Mouse (Mus musculus) midbrain, embryonic 15.5 days (tissue): Measurements from ENCODE around the gene Gpr156. TPM values are rescaled to one million over a fixed set of nuclear protein-coding genes. Genes with fewer than 3 reads are reported as not detected.
"Not testable (repeated sequence)": the region's sequence is repeated elsewhere in the genome, so short reads cannot be mapped to it uniquely, and the experiment has no call there.

Source experiments
- ATAC-seq: fragments of 200-750 bp; cut with Nextera tagmentation; replicated peaks from 2 replicates; pipeline ENCODE4 v1.8.0; 2017; ENCODE audit warnings: moderate TSS enrichment
- H3K27ac ChIP-seq: fragments of 300-500 bp; sonication (generic); 2 replicates; pipeline ENCODE4 v1.5.1; 2015; ENCODE audit warnings: mild to moderate bottlenecking, inconsistent platforms
- H3K27me3 ChIP-seq: fragments of 300-500 bp; sonication (generic); replicated peaks from 2 replicates; pipeline ENCODE4 v1.6.1; 2015; ENCODE audit warnings: inconsistent platforms
- H3K36me3 ChIP-seq: fragments of 300-500 bp; sonication (generic); replicated peaks from 2 replicates; pipeline ENCODE4 v1.6.1; 2015; ENCODE audit warnings: inconsistent platforms
- H3K4me1 ChIP-seq: fragments of 300-500 bp; sonication (generic); 2 replicates; pipeline ENCODE4 v1.6.1; 2015; ENCODE audit warnings: inconsistent platforms
- H3K4me2 ChIP-seq: fragments of 300-500 bp; sonication (generic); 2 replicates; pipeline ENCODE4 v1.6.1; 2015; ENCODE audit warnings: inconsistent platforms, mild to moderate bottlenecking, moderate library complexity
- H3K4me3 ChIP-seq: fragments of 300-500 bp; sonication (generic); 2 replicates; pipeline ENCODE4 v1.5.1; 2015; ENCODE audit warnings: mild to moderate bottlenecking, inconsistent platforms
- H3K9ac ChIP-seq: fragments of 300-500 bp; sonication (generic); 2 replicates; pipeline ENCODE4 v1.6.1; 2015; ENCODE audit warnings: mild to moderate bottlenecking, inconsistent platforms
- H3K9me3 ChIP-seq: fragments of 300-500 bp; sonication (generic); 2 replicates; pipeline ENCODE4 v1.6.1; 2016; ENCODE audit warnings: inconsistent platforms
- WGBS: fragments of 180-500 bp; shearing (Covaris S2); methylation state at CpG from one replicate; pipeline ENCODE4 v1.1.7; 2015; ENCODE audit warnings: mixed read lengths; 5-methylcytosine and 5-hydroxymethylcytosine counted together
- polyA plus RNA-seq: library from polyadenylated mRNA; unstranded; fragments of >200 nt; fragmentation: Nextera tagmentation; extraction: Ambion mirVana; gene quantifications from 2 replicates; pipeline ENCODE4 v1.2.1, GENCODE M21; 2015

The Gpr156 gene
- polyA plus RNA-seq, 1 experiment from 2014 or later: 6.2 TPM

DNA sequence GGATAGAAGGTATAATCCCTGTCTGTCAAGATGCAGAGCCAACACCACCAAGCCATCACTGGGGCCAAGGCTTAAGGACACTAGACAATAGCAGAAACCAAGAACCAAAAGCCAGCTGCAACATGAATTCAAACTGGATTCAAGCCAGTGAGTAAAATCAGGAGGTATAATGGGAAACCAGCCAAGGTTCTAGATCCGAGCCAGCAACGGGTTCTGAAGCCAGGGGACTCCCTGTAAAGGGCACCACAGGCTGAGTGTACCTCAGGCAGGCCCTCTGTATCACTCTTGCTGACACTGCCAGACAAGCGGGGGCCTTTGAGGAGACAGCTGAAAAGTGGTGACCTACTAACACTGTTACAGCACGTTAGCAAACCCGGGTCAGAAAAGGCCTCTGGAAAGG is 55.2 kb downstream of the Gpr156 start:
- Histone ChIP-seq H3K9me3 (no peaks in the 10 kb centered on the region), H3K4me2 (no peak overlapping the region), H3K27me3 (no peaks in the 10 kb centered on the region), H3K27ac (peak overlapping the region; percentile 13; the same call in 1 of the 2 replicates), H3K9ac (no peak overlapping the region), H3K4me3 (no peak overlapping the region), H3K36me3 (no peaks in the 10 kb centered on the region), H3K4me1 (peaks cover 34% of the 10 kb centered on the region)
- ATAC-seq: no peak
- WGBS: 77% methylated on average over 5 of the region's 5 CpGs

DNA sequence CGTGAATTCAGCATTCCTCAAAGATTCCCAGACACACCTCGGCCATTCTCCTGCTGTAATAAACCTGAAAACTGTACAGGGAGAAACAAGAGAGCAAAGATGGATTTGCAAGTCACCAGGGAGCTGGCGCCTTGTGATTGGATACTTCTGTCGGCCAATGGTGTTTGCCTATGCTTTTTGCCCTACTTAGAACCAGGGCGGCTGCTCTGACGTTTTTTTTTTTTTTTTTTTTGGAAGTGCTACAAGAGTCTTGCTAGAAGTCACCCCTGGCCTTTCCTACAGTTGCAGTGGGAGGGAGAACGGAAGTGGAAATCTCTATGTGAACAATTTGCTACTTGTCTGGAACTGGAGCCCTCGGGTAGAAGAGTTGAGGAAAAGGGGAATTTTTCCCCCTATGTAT is 56.1 kb downstream of the Gpr156 start:
- H3K4me1 ChIP-seq: peaks cover 34% of the 10 kb centered on the region
- no peak for ATAC-seq
- H3K9ac ChIP-seq: no peak overlapping the region
- 57% methylated on average over 8 of the region's 8 CpGs for WGBS
- no peaks in the 10 kb centered on the region for H3K27me3 ChIP-seq
- peak overlapping the region; percentile 13; the same call in 1 of the 2 replicates for H3K27ac ChIP-seq
- no peaks in the 10 kb centered on the region for H3K9me3 ChIP-seq
- no peaks in the 10 kb centered on the region for H3K36me3 ChIP-seq
- H3K4me2 ChIP-seq: no peak overlapping the region
- H3K4me3 ChIP-seq: no peak overlapping the region

DNA sequence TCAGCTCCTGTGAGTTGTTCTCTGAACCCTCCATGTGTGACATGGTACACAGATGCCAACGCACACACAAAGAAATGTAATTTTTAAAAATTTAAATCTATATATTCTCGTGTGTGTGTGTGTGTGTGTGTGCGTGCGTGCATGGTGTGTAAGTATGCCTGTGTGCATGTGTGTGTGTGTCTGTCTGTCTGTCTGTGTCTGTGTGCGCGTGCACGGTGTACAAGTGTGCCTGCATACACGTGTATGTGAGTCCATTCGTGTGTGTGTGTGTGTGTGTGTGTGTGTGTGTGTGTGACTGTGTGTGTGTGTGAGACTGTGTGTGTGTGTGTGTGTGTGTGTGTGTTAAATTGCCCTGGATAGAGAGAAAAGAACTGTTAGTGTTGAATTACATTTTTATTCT is 56.9 kb downstream of the Gpr156 start:
- H3K4me2 ChIP-seq, H3K36me3 ChIP-seq, H3K9me3 ChIP-seq, H3K9ac ChIP-seq, H3K4me3 ChIP-seq, H3K27me3 ChIP-seq: not testable (repeated sequence)
- peak overlapping the region; percentile 65 for H3K27ac ChIP-seq
- WGBS: 88% methylated on average over 9 of the region's 9 CpGs
- ATAC-seq: peak; percentile 56
- peaks cover 34% of the 10 kb centered on the region for H3K4me1 ChIP-seq

DNA sequence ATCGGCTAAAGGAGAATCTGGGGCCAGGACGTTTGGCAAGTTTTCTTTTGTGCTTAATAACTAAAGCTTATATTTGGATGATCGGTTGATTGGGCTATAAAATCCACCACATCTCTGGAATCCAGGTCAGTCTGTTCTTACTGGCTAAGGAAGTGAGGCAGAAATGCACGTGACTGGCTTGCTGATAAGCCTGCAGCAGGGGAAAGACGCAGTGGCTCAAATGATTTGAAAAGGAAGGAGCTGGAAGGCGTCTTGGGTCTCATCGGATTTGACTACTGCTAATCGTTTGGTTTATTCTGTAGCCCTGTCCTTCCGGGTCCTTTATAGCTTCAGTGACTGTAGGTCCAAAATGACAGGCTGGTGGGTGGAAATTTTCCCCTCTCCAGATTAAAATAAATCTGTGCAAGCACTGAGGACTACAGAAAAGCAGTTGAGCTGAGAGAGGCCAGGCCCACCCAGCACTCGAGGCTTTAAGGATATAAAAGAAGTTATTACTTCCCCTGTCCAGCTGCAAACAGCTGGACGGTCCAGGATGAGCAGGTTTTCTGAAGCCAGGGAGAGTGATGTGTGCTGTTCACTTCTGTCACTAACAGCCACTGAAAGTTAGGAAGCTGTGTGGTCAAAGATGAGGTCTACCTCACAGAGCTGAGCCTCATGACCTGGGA is 57.7 kb downstream of the Gpr156 start:
- Histone ChIP-seq H3K36me3 (no peaks in the 10 kb centered on the region), H3K4me2 (peak overlapping the region; percentile 1; the same call in 1 of the 2 replicates), H3K4me1 (peaks cover 34% of the 10 kb centered on the region), H3K27me3 (no peaks in the 10 kb centered on the region), H3K27ac (peak overlapping the region; percentile 65), H3K9me3 (no peaks in the 10 kb centered on the region), H3K4me3 (no peak overlapping the region), H3K9ac (0 out of 2 replicates have a peak overlapping the region, but pooled peaks have one; percentile 8)
- ATAC-seq: peak; percentile 78
- WGBS: 40% methylated on average over 11 of the region's 11 CpGs

DNA sequence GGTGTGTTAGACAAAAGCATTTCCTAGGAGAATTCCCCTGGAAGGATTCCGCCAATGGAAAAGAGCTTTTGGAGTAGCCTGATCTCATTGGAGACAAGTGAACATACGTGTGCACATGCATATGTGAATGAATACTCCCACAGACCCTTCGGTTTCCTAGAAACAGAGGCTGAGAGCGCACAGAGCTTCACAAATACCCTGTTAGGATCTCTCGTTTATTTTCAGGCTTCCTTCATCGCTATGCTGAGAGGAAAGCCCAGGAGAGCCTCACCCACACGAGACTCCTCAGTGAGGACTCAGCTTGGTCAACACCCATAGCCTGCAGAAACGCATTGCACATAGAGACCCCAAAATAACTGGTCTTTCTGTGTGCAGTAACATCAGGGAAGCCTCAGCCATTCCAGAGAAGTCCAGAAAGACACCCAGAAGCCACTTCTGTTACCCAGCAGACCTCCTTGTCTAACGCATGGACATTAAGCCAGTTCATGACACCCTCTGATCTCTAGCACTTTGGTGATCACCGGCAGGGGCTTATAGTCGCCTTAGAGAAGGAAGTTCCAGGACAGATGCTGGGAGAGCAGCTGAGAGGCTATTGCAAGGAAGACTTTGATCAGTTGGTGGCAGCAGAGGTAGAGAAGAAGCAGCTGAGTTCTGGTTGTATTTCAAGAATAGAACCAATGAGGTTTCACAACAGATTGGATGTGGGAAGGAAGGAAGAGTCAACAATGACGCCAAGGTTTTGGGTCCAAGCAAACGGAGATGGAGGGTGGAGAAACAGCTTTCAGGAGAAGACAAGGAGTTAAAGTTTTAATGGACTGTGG is 58.4 kb downstream of the Gpr156 start:
- peak; percentile 31; the same call in 1 of the 2 replicates for ATAC-seq
- no peaks in the 10 kb centered on the region for H3K36me3 ChIP-seq
- WGBS: 59% methylated on average over 13 of the region's 13 CpGs
- H3K4me2 ChIP-seq: no peak overlapping the region; the same call in 1 of the 2 replicates
- no peak overlapping the region for H3K9ac ChIP-seq
- peak overlapping the region; percentile 65 for H3K27ac ChIP-seq
- H3K4me1 ChIP-seq: peaks cover 34% of the 10 kb centered on the region
- no peaks in the 10 kb centered on the region for H3K9me3 ChIP-seq
- no peaks in the 10 kb centered on the region for H3K27me3 ChIP-seq
- H3K4me3 ChIP-seq: no peak overlapping the region

DNA sequence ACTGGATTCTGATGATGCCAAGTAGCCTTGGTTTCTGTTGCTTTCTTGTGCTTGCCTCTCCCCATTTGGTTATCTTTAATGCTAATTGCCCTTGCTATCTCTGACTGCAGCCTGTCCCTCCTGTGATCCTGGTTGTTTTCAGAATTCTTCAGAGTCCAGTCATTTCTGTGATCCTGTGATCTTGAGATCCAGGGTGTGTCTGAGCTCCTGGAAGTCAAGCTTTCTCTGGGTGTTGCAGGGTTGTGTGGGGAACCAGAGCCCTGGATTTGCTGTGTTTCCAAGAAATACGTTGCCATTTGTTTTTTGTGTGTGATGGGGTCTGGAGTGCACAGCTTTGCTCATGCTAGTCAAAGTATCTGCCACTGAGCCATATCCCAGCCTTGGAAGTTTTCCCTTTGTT is 65.6 kb downstream of the Gpr156 start:
- no peaks in the 10 kb centered on the region for H3K36me3 ChIP-seq
- H3K9me3 ChIP-seq: no peaks in the 10 kb centered on the region
- 79% methylated on average over 1 of the region's 1 CpGs for WGBS
- no peak overlapping the region for H3K9ac ChIP-seq
- H3K27ac ChIP-seq: no peak overlapping the region
- no peaks in the 10 kb centered on the region for H3K4me1 ChIP-seq
- H3K4me3 ChIP-seq: no peak overlapping the region
- H3K4me2 ChIP-seq: no peak overlapping the region
- H3K27me3 ChIP-seq: no peaks in the 10 kb centered on the region
- ATAC-seq: no peak

DNA sequence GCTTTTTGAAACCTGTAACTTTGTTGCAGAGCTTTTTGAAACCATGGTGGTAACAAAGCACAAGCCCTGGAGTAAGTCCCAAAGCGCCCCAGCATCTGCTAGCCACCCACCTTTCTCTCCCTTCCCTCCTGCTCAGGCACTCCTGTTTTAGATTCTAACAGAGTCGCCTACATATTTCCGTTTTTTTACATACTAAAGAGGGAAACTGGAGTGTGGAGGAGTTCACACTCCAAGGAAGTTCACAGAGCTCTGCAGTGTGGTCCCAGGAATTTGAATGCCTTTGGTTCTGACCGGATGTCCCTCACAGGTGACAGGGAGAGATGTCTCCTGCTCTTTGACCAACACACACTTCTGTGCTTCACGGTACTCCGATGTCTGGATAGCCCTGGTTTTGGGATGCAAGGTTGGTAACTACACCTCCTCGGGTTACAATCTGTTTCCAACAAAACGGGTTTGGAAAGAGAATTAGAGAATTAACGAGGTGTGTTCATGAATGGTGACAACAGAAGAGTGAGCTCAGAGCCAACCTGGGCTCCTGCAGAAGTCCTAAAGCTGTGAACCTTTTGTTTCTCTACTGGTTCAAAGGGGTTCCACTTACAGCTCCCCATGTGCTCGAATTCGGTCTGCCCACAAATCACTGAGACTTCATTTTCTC is 72.0 kb downstream of the Gpr156 start:
- no peak for ATAC-seq
- H3K4me3 ChIP-seq: no peak overlapping the region
- 69% methylated on average over 11 of the region's 11 CpGs for WGBS
- H3K4me1 ChIP-seq: peaks cover 13% of the 10 kb centered on the region
- H3K27ac ChIP-seq: no peak overlapping the region
- no peaks in the 10 kb centered on the region for H3K9me3 ChIP-seq
- no peaks in the 10 kb centered on the region for H3K36me3 ChIP-seq
- H3K9ac ChIP-seq: no peak overlapping the region
- no peak overlapping the region for H3K4me2 ChIP-seq
- H3K27me3 ChIP-seq: no peaks in the 10 kb centered on the region

DNA sequence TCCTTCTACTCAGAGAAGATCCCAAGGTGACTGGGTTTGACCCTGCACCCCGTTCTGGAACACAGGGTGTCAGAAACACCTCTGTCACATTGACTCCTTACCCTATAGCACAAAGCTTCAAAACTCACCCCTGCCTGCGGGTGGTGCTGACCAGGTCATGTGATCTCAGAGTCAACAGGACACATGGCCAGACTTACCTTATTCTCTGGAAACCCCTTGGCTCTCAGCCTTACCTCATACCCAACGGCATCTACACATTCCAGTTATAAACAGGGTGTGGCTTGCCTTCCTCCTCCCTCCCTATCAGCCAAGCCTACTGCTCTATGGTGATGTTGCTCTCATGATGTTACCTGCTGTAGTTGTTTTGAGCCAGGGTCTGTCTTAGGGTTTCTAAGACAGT is 73.5 kb downstream of the Gpr156 start:
- H3K36me3 ChIP-seq: no peaks in the 10 kb centered on the region
- peaks cover 17% of the 10 kb centered on the region for H3K4me1 ChIP-seq
- no peaks in the 10 kb centered on the region for H3K27me3 ChIP-seq
- no peak overlapping the region for H3K4me3 ChIP-seq
- no peak for ATAC-seq
- peak overlapping the region; percentile 79; the same call in 1 of the 2 replicates for H3K27ac ChIP-seq
- H3K9me3 ChIP-seq: no peaks in the 10 kb centered on the region
- H3K9ac ChIP-seq: no peak overlapping the region
- 87% methylated on average over 3 of the region's 3 CpGs for WGBS
- no peak overlapping the region for H3K4me2 ChIP-seq

DNA sequence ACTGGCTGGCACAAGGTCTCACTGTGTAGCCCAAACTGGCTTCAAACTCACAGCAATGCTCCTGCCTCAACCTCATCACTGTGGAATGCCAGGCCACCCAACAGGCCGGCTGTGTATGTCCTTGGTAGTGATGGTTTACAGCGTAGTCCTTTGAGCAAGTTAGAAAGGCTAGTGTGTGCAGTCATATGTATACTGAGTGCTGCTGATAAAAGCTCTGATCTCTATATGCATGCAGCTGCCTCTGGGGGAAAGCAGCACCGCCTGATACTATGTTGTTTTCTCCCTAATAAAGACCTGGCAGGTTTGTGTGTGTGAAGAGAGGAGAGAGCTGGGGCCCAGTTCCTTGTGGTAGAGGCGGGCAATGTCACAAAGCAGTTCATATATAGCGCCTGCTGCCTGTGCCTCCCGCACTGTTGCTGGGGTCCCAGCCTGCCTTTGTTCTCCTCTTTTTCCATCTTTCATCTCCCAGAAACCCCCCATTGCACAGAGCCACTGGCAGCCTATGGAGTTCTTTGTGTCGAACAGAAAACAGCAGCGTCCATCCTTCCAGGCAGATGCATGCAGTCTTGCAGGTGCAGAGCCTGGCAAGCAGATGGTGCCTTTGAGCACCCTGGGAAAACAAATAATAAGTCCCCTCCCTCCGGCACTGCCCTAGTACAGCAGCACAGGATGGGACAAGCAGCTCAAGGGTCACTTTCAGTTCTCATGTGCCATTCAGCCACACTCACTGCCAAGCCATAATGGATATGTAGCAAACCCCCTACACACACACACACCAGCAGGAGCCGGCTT is 74.5 kb downstream of the Gpr156 start:
- H3K9me3 ChIP-seq: no peaks in the 10 kb centered on the region
- H3K36me3 ChIP-seq: no peaks in the 10 kb centered on the region
- H3K4me2 ChIP-seq: 0 out of 2 replicates have a peak overlapping the region, but pooled peaks have one; percentile 10
- no peak overlapping the region for H3K4me3 ChIP-seq
- 11% methylated on average over 10 of the region's 10 CpGs for WGBS
- H3K4me1 ChIP-seq: peaks cover 18% of the 10 kb centered on the region
- peak; percentile 85 for ATAC-seq
- 0 out of 2 replicates have a peak overlapping the region, but pooled peaks have one; percentile 0 for H3K9ac ChIP-seq
- H3K27ac ChIP-seq: peak overlapping the region; percentile 79
- no peaks in the 10 kb centered on the region for H3K27me3 ChIP-seq

DNA sequence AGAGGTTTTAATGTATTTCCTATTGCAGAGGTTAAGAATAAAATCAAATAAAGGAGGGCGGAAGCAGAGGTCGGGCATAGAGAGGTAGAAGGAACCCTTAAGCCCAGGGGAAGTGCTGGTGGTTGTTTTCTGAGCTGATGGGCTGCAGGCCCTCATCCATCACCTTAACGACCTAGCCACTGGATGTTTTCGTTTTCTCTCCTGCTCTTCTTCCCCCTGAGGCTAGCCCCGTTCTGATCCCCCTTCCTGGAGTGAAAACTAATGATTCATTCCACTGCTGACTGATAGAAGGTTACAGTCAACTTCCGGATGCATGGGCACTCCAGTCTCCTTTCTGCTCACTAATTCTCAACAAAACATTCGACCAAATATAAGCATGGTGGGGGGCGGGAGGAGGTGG is 76.5 kb downstream of the Gpr156 start:
- Histone ChIP-seq H3K36me3 (no peaks in the 10 kb centered on the region), H3K4me2 (no peak overlapping the region), H3K4me1 (peaks cover 18% of the 10 kb centered on the region), H3K27ac (no peak overlapping the region), H3K4me3 (no peak overlapping the region), H3K9ac (no peak overlapping the region), H3K27me3 (no peaks in the 10 kb centered on the region), H3K9me3 (no peaks in the 10 kb centered on the region)
- WGBS: 46% methylated on average over 8 of the region's 8 CpGs
- ATAC-seq: no peak

DNA sequence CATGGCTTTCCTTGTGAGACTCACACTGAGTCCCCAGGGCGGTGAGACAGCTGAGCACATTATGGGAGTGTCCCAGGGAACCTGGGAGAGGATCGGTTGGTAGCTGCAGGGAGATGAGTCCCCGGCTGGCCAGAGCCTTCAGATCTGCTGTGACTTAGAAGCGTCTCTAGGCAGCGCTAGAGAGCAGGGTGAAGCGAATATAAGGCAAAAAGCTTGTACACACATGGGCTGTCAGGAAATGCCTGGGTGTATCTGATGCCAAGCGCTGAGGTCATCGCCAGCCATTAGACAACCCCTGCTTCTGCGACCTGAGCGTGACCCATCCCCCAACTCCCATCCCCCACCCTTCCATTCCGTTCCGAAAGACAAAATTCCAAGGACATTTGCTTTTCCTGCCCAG is 78.4 kb downstream of the Gpr156 start:
- Histone ChIP-seq H3K4me2 (peak overlapping the region; percentile 16; the same call in 1 of the 2 replicates), H3K9ac (no peak overlapping the region)

More for the DNA sequence above, 78.4 kb downstream of the Gpr156 start:
- Histone ChIP-seq H3K27me3 (no peaks in the 10 kb centered on the region), H3K36me3 (no peaks in the 10 kb centered on the region), H3K9me3 (no peaks in the 10 kb centered on the region), H3K27ac (no peak overlapping the region), H3K4me1 (peaks cover 19% of the 10 kb centered on the region), H3K4me3 (no peak overlapping the region)
- 24% methylated on average over 12 of the region's 12 CpGs for WGBS
- no peak for ATAC-seq
